Mouse (Mus musculus): ENCODE results near the gene Rpusd4.
A peak's percentile ranks its signal among the peaks of the same experiment; 100 is the strongest.

Gene Rpusd4

GRCm38 (mm10) chr9:35286351-35286750 is 18.7 kb downstream of the Rpusd4 start:
- DNase-seq (ENCODE audit: low read depth, low spot score): no peak

GRCm38 (mm10) chr9:35289992-35290391 is 22.3 kb downstream of the Rpusd4 start:
- no peak for DNase-seq (ENCODE audit: low read depth, low spot score)

- no peak for DNase-seq (ENCODE audit: low read depth, low spot score)
These were observed 22.8 kb downstream of the Rpusd4 start for GRCm38 (mm10) chr9:35290417-35290816.

- no peak for DNase-seq (ENCODE audit: low read depth, low spot score)
These were observed 23.3 kb downstream of the Rpusd4 start for GRCm38 (mm10) chr9:35290916-35291315.

- DNase-seq (ENCODE audit: low read depth, low spot score): no peak
These were observed 25.8 kb downstream of the Rpusd4 start for GRCm38 (mm10) chr9:35293465-35293864.

- no peak for DNase-seq (ENCODE audit: low read depth, low spot score)
These were observed 30.1 kb downstream of the Rpusd4 start for GRCm38 (mm10) chr9:35297791-35298190.

- DNase-seq (ENCODE audit: low read depth, low spot score): no peak
These were observed 34.5 kb downstream of the Rpusd4 start for GRCm38 (mm10) chr9:35302172-35302571.

GRCm38 (mm10) chr9:35307461-35307860 is 39.8 kb downstream of the Rpusd4 start:
- peak; percentile 30 for DNase-seq (ENCODE audit: low read depth, low spot score)

- DNase-seq (ENCODE audit: low read depth, low spot score): no peak
These were observed 42.7 kb downstream of the Rpusd4 start for GRCm38 (mm10) chr9:35310377-35310776.

- no peak for DNase-seq (ENCODE audit: low read depth, low spot score)
These were observed 44.9 kb downstream of the Rpusd4 start for GRCm38 (mm10) chr9:35312516-35312915.

GRCm38 (mm10) chr9:35313601-35314000 is 45.9 kb downstream of the Rpusd4 start:
- DNase-seq (ENCODE audit: low read depth, low spot score): no peak

- DNase-seq (ENCODE audit: low read depth, low spot score): no peak
These were observed 46.6 kb downstream of the Rpusd4 start for GRCm38 (mm10) chr9:35314254-35314653.

- no peak for DNase-seq (ENCODE audit: low read depth, low spot score)
These were observed 49.1 kb downstream of the Rpusd4 start for GRCm38 (mm10) chr9:35316771-35317211.

- DNase-seq (ENCODE audit: low read depth, low spot score): no peak
These were observed 49.7 kb downstream of the Rpusd4 start for GRCm38 (mm10) chr9:35317233-35317980.

GRCm38 (mm10) chr9:35318537-35319172 is 51.0 kb downstream of the Rpusd4 start:
- DNase-seq (ENCODE audit: low read depth, low spot score): no peak

GRCm38 (mm10) chr9:35320288-35320687 is 52.6 kb downstream of the Rpusd4 start:
- no peak for DNase-seq (ENCODE audit: low read depth, low spot score)

- DNase-seq (ENCODE audit: low read depth, low spot score): no peak
These were observed 56.3 kb downstream of the Rpusd4 start for GRCm38 (mm10) chr9:35323974-35324373.

GRCm38 (mm10) chr9:35324571-35324970 is 56.9 kb downstream of the Rpusd4 start:
- DNase-seq (ENCODE audit: low read depth, low spot score): no peak

- DNase-seq (ENCODE audit: low read depth, low spot score): no peak
These were observed 59.1 kb downstream of the Rpusd4 start for GRCm38 (mm10) chr9:35326644-35327263.
